Mouse (Mus musculus) ZHBTc4 (cell line): Measurements from ENCODE around the gene Myrfl.

Experiments
- DNase-seq: peaks from one replicate; pipeline ENCODE4 v3.0.0-alpha.2; 2011; ENCODE audit warnings: low read depth, low spot score

Myrfl gene

DNA sequence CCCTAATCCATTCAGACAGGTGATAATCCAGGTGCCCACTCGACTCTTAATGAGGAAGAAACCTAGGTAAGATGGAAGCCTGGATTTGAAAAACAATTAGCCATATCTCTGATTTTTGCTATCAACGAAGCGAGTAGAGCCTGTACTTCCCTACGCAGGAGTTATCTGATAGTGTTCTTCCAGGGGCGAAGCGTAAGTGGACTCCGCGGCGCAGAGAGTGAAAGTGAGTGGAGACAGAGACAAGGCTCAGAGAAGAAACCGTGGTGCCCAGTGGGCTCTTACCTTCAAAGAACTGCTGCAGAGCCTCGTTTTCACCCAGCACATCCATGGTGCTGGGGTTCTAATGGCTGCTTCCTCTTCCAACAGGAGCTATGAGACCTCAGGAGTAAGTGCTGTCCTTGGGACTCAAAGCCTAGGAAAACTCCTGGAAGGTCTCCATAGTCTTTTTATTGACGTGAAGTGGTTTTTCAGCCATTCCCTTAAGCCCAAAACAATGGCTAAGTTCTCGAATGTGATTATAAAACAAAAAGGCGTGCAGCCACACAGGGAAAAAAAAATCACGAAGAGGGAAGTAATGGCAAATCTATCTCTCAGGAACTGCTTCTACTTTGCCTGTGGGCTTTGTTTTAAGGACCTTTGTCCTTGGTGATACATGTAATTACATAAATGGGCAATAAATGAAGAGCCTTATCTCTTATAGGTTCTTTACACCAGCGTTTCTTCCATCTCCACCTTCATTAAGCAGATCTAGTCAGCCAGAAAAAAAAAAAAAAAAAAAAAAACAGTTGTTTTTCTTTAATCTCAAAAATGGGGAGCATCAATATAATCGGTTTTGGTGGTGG is at the start of gene Myrfl:
TSS of gene Myrfl (minus strand) at position 584 of the 842 bp plus-strand sequence.
- no peak for DNase-seq

DNA sequence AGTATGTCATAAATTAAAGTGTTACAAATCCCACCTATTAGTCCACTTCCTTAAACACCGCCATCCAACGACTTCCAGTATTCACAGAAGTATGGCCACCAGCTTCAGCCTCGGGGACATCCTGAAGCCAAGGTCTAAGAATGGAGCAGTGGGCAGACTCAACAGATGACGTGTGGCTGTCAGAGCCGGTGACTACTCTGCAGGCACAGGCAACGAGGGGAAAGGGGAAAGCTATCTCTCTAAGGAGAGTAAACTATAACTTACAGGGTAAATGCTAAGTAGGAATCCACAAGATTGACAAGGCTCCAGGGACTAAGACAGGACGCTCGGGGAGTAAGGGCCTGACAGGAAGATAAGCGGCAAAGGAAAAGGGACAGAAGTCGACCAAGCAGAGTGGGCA is 48.2 kb upstream of the Myrfl start:
- no peak for DNase-seq

DNA sequence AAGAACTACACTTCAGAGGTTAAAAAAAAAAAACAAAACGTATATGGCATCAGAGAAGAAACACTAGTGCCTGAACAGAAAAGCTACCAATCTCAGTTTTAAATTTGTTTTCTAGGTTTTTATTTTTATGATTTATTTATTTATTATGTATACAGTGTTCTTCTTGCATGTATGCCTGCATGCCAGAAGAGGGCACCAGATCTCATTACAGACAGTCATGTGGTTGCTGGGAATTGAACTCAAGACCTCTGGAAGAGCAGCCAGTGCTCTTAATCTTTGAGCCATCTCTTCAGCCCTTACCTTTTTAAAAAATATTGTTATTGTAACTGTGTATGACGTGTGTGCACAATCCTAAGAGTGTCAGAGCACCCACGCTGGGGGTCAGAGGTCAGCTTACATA is 47.4 kb upstream of the Myrfl start:
- DNase-seq = no peak

DNA sequence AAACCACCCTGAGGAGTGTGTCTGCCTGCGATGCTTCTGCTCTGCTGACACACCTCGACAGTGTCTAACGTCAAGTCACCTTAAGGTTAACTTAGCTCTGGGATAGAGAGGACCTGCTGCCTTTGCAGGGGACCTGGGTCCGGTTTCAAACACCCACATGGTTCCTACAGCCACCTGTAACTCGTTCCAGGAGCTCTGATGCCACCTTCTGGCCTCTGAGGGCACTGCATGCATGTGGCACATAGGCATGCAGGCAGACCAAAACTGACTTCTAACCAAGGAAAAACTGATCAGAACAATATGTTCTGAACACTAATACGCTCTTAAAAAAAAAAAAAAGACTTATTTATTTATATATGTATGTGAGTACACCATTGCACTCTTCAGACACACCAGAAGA is 46.3 kb upstream of the Myrfl start:
- DNase-seq = peak; percentile 82

DNA sequence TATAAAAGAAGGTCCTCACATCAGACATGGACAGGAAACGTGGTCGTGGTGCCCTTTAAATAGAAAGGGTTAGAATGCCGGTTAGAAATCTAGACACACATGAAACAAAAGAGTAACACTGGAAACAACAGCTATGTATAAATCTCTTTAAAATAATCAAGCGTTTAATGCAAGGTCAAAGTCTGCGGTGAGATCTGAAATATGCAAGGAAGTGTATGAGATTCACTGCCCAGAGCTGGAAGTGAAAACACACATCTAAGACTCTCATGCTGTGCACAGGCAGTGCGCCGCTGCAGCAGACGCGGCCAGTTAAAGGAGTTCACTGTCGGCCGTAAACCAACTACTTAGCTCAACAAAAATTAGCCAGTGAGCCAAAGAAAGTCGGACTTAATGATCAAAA is 38.3 kb upstream of the Myrfl start:
- DNase-seq = no peak

DNA sequence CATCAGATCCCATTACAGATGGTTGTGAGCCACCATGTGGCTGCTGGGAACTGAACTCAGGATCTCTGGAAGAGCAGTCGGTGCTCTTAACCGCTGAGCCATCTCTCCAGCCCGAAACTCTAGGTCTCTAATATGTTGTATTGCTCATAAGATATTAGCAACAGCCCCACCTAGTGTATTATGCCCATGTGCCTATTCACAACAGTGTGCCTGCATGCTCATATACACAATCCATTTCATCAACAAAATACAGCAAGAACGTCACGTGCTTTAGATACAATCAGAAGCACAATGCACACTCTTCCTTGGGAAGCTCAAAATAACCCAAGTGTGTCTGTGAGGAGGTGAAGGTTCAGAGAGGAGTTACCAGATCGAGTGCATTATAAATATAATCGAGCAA is 37.1 kb upstream of the Myrfl start:
- DNase-seq = no peak

DNA sequence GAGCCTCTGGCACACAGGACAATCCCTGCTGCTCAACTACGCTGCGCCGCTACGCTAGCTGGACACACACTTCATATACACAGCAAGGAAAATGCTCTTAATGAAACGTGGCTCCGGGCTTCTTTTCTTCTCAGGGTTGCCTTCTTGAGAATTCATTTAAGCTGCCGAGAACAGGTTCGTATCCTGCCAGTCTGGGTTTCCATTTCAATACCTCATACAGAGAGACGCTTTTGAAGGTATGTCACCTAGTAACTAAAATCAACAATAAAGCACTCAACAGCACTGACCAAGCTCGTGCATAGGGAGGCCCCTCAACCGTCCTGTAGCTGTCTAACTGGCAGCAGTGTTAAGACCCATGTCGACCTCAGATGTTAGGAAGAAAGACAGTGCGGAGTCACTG is 35.7 kb upstream of the Myrfl start:
- DNase-seq = no peak

DNA sequence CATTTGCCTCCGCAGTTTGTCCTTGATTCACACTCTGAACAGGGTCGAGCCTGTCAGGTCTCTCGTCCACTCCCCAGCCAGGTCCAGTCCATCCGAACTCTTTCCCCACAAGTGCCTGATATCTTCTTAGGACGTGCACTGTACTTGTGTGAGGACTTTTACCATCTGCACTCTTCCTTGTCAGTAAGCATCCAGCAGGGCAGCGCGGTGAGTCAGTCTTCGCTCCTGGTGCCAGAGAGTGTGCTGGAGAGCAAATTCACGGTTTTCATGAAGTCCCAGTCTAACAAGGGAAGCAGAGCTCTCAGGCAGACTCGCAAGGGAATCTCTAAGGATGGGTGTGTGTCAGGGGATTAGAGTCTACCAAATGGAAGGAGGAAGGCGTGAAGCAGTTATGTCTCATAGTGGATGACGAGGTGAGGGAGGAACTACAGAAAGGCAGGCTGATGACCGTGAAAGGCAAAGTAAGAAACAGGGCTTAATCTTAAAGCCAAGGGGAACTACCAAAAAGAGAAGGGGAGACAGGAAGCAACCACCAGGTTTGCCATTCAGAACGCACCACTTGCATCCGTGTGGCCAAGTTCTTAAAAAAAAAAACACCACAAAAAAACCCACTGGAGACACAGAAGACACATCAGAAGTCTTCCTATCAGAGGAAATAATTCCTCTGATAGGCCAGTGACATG is 34.9 kb upstream of the Myrfl start:
- no peak for DNase-seq

DNA sequence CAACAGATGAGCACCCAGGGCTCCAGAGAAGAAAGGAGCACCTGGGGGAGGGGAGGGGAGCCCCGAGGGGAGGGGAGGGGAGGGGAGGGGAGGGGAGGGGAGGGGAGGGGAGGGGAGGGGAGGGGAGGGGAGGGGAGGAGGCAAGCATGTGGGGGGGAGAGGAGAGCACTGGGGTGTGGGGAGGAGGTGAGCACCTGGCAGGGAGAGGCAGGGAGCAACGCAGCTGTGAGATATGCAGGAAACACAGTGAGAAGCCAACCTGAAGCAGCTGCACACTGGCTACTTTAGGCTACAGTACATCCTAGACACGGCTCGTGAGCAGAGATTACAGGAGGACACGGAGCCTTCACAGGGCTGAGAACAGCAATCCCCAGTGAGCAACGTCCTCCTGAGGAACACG is 34.2 kb upstream of the Myrfl start:
- peak; percentile 51 for DNase-seq

DNA sequence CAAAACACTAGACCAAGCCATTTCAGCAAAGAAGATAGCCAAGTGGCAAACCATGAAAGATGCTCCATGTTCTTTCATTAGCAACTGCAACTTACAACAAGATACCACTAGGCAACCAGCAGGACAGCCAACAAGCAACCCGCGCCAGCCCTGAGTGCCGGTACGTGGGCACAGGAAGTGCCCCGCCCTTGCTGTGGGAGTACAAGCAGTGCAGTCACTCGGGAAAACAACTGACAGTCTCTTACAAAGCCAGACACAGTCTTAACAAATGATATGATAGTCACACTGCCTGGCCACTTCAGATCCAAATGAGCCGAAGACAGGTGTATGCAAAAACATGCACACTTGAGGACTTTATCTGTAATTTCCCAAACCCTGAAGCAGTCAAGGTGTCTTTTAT is 33.8 kb upstream of the Myrfl start:
- DNase-seq = peak; percentile 65

DNA sequence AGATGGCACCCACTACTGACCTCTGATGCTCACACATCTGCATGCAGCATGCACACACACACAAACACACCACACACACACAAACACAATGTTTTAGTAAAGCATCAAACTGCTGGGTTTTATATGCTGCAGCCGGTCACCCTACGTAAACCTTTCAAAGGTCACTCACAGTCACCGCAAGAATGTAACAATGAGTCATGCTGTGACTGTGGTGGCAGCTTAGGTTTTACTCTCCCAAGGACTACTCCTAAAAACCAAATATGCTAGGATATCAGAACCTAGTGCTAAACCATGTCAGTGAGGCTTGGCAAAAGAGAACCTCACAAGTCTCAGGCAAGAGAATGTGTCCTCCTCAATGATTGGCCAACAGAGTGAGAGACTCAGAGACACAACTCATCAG is 32.1 kb upstream of the Myrfl start:
- DNase-seq = no peak

DNA sequence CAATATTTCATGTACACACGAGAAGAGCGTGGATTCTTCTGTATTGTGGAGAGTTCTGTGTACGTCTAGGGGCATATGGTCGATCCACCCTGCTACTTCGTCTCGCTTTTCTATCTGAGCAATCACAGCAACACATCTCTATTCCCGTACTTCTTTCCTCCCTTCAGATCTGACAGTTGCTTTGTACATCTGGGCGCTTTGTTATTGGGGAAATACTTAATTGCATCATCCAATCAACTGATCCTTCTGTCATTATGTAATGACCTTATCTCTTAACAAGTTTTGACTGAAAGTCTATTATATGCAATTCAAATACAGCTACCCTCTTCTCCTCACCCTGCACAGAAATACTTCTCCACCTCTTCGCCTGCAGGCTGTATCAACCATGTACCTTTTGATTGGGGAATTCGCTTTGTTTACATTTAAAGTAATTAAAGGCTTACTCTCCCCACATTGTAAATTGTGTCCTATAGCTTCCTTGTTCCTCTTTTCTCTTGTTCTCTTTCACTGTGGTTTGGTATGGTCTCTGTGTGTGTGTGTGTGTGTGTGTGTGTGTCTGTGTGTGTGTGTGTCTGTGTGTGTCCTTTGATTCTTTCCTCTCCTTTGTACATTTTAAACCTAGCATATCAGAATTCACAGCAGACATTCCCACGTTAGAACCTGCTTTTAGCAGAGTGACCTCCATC is 29.9 kb upstream of the Myrfl start:
- no peak for DNase-seq

DNA sequence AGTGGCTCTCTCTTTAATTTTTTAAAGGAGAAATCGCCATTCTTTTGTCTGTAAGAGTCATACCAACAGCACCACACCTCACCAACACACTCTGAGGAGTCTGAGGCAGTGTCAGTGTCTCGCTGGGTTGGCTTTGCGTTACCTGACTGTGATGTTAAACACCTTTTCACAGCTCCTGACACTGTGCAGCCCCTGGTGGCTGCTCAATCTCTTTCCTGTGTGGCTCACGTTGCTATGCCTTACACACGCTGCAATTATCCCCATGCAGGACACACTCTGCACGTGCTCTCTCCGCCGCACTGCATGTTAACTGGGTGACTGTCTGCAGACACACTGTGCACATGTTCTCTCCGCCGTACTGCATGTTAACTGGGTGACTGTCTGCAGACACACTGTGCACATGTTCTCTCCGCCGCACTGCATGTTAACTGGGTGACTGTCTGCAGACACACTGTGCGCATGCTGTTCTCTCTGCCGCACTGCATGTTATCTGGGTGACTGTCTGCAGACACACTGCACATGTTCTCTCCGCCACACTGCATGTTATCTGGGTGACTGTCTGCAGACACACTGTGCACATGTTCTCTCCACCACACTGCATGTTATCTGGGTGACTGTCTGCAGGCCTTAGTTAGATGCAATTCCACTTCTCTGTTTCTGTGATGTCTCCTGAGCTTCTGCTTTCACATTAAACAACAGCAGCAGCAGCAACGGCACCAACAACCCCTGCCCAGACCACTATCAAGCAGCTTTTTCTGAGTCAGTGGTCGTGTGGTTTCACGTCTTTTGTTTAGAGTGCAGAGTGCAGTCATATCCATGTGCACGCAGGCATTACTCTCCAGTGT is 27.2 kb upstream of the Myrfl start:
- peak; percentile 62 for DNase-seq

DNA sequence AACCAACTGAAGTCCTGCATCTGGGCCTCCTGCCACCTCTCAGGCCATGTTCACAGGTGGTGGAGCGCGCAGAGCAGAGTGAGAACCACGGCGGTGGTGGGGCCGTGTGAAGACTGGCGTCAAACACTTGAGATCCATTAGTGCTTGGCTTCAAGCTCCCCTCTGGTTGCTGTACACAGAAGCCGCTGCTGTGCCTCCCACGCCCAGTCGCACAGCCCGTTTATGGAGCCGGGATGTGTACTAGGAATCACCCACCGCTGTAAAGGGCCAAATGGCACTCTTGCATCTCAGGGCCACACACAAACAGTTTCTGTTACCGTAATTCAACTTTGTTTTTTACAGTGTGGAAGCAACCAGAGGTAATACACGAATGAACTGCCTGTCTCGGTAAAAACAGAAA is 25.4 kb upstream of the Myrfl start:
- peak; percentile 46 for DNase-seq

DNA sequence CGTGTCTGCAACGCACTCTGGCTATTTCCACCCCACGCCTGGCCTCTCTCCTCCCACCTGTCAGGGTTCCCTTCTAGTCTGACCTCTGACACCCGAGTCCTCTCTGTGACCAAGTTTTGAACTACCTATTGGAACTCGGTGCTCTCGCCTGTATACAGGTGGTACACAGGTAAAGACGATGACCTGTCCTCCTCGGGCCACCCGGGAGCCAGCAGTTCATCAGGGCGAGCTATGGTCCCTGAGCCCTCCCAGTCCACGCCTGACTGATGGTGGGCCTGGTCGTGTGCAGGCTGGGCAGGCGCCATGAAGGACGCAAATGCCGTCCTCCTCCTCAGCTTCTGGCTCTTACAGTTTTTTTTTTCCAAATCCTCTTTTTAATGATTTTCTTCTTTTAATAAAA is 24.7 kb upstream of the Myrfl start:
- DNase-seq = no peak

DNA sequence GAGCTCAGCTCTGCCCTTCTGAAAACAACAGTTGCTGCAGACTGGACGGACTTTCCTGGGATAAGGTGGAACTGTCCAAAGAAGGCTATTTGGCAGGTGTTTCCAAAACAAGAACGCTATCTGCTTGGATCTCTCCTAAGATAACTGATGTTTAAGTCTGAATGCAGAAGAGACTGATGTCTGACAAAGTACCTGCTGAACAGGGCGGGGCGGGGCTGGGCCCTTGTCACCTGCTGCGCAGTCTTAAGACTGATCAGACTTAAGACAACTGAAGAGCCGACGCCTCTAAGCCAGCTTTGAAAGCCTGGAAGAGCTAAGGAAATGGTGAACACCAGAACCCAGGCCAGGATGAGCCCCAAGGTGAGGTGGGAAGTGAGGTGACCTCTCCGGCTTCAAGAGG is 23.9 kb upstream of the Myrfl start:
- peak; percentile 57 for DNase-seq

DNA sequence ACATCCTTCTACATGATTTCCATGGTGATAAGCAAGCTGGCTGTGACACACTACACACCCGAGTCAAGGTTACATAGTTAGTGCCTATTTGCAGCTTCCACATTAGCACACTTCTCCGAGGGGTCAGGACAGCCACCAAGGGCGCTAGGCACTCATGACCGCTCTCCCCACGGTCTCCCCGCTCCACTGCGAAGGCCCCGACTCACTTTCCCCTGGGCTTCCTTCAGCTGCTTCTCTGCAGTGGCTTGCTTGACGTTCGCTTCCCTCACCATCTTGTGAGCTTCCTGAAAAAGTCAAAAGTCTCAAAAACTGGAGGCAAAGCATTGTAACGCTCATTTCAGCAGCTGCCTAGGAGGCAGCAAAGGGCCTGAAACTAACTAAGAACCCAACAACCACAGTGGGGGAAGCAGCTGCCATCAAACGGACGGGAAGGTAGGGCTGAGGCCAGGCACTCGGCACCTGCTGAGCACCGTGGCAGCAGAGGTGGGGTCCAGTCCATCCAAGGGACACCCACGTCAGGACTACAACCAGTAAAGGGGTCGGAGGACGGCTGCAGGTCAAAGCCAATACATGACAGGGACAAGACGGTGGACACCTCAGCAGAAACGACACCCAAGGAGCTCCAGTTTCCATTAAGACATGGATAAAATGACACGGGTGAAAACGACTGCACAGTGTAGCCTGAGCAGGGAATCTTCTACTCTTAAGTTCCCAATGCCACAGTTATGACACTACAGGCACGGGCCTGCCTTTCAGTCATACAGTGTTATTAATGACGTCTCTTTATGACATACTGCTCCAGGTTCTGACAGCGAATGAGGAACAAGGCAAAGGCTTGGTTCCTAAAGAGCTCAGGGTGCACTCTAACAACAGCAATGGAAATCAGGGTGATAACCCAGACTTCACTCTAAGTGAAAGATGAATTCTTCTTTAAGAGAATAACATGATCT is 22.9 kb upstream of the Myrfl start:
- DNase-seq = no peak

DNA sequence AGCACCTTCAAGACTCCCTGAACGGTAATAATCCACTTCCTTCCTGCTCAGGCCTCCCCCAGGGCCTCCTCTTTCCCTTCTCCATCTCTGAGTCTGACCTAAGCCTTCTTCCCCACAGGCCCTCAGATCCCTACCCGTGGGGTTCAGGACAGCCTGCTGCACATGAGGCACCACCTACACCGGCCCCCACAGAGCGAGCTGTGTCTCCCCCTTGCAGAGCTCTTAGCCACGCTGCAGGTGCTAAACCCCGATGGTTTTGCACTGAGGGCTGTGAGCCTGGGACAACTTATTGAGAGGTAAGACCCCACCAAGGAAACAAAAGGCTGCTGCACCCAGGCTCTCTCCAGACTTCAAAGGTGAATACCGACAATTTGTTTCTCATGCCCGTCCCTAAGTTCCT is 19.9 kb upstream of the Myrfl start:
- no peak for DNase-seq

DNA sequence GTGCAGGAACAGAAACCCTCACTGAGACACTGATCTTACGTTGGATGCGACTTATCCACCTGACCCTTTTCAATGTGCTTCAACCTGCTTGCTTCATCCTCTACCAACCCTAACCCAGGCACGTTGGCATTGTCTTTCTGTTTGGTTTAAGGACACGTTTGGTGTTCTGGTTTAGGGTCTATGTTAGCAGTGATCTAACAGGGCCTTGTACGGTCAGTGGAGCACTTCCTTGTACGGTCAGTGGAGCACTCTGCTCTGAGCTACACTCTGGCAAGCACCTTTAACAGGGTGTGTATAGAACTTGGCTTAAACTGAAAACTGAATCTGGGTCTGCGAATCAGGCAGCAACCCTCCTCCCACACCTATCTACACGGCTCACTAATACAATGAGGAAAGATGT is 18.6 kb upstream of the Myrfl start:
- DNase-seq = no peak

DNA sequence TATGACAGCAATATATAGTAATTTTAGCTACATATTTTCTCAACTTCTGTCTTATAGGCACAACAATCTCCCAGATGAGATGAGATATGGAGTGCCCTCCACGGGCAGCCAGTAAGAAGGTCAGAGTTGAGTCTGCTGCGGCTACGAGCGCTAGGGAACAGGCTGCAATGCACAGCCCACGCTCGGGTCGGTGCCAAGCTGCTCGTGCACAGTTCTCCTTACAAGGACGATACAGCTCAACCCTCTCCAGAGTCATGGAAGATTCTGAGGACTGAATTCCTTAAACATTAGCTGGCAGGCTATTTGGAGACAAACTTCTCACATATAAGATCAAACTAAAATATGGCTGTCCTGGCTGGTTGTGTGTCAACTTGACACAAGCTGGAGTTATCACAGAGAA is 17.9 kb upstream of the Myrfl start:
- no peak for DNase-seq
